Mouse (Mus musculus): ENCODE results near the gene Sec1.

Sec1 gene

GRCm38 (mm10) chr7:45704046-45704559 lies 9.9 kb upstream of the Sec1 start:
- peak; percentile 87 for DNase-seq

GRCm38 (mm10) chr7:45703521-45704033 lies 9.4 kb upstream of the Sec1 start:
- peak in 1 of 2 experiments; percentile 62 for DNase-seq

GRCm38 (mm10) chr7:45702809-45703520 lies 8.8 kb upstream of the Sec1 start:
- DNase-seq: peak; percentile 26 to 33

GRCm38 (mm10) chr7:45702316-45702715 lies 8.1 kb upstream of the Sec1 start:
- peak in 1 of 2 experiments; percentile 18 for DNase-seq

GRCm38 (mm10) chr7:45701607-45702006 lies 7.4 kb upstream of the Sec1 start:
- peak; percentile 24 to 29 for DNase-seq

GRCm38 (mm10) chr7:45701072-45701471 lies 6.9 kb upstream of the Sec1 start:
- peak in 1 of 2 experiments; percentile 58 for DNase-seq

- peak; percentile 81 to 87 for DNase-seq
Observed at GRCm38 (mm10) chr7:45700301-45701015, 6.3 kb upstream of the Sec1 start.

- DNase-seq: peak; percentile 66 to 77
Observed at GRCm38 (mm10) chr7:45699523-45700141, 5.4 kb upstream of the Sec1 start, which contains the start of gene Car11. Gene Car11 (plus strand): TSS chr7:45699843.

- DNase-seq: peak in 1 of 2 experiments; percentile 14
Observed at GRCm38 (mm10) chr7:45697894-45698293, 3.7 kb upstream of the Sec1 start.

GRCm38 (mm10) chr7:45695098-45695497 lies 896 bp upstream of the Sec1 start:
- no peak for DNase-seq

- DNase-seq: no peak
Observed at GRCm38 (mm10) chr7:45692364-45692763, 1.8 kb downstream of the Sec1 start.

- no peak for DNase-seq
Observed at GRCm38 (mm10) chr7:45689800-45690199, 4.4 kb downstream of the Sec1 start.

- DNase-seq: no peak
Observed at GRCm38 (mm10) chr7:45689099-45689498, 5.1 kb downstream of the Sec1 start.

- DNase-seq: no peak
Observed at GRCm38 (mm10) chr7:45686841-45687240, 7.4 kb downstream of the Sec1 start.

GRCm38 (mm10) chr7:45685811-45686210 lies 8.4 kb downstream of the Sec1 start:
- no peak for DNase-seq

GRCm38 (mm10) chr7:45683396-45684050 lies 10.7 kb downstream of the Sec1 start, which contains the start of gene Ntn5:
Gene Ntn5 (plus strand): TSS chr7:45684022.
- no peak for DNase-seq

GRCm38 (mm10) chr7:45682144-45683126 lies 11.8 kb downstream of the Sec1 start:
- DNase-seq: peak; percentile 96 to 98

GRCm38 (mm10) chr7:45681046-45681736 lies 13.0 kb downstream of the Sec1 start:
- peak; percentile 63 to 73 for DNase-seq

GRCm38 (mm10) chr7:45679966-45680621 lies 14.1 kb downstream of the Sec1 start:
- no peak for DNase-seq

- no peak for DNase-seq
Observed at GRCm38 (mm10) chr7:45678513-45678912, 15.7 kb downstream of the Sec1 start.

Data from cerebellum, postnatal 14 days (tissue).